Mouse (Mus musculus): ENCODE data around the gene Cbx7.
A peak's percentile ranks its signal among the peaks of the same experiment; 100 is the strongest.
"Not testable (repeated sequence)": the region's sequence is repeated elsewhere in the genome, so short reads cannot be mapped to it uniquely, and the experiment has no call there.

Cbx7 gene

DNA sequence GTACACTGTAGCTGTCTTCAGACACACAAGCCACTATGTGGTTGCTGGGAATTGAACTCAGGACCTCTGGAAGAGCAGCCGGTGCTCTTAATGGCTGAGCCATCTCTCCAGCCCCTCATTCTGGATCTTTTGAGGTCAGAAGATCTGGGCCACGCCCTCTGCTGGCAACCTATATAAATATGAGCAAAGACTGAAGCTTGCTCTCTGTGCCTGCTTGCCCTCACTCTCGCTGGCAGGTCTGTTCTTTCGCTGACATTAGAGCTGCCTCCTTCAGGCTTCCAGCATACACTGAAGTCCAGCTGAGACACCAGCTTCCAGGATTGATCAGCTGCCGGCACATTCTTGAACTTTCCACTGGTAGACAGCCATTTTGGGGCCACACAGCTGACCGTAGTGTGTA is 23.2 kb downstream of the Cbx7 start:
- no peak for DNase-seq (ENCODE audit: low spot score)

DNA sequence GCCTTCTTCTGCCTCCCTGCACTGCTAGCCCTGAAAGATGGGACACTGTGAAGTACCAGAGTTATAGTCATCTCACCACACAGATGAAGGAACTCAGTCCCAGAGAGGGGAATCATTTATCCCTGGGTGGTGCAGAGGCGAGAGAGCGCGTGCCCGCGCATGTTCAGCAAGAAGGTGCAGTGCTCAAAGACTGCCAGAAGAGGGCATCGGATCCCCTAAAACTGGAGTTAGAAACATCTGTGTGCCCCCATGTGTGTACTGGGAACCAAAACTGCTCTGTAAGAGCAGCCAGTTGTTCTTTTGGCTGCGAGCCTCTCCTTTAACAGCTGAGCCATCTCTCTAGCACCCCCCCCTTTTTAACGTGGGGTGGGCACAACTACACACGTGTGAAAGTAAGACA is 24.1 kb downstream of the Cbx7 start:
- DNase-seq (ENCODE audit: low spot score): no peak

DNA sequence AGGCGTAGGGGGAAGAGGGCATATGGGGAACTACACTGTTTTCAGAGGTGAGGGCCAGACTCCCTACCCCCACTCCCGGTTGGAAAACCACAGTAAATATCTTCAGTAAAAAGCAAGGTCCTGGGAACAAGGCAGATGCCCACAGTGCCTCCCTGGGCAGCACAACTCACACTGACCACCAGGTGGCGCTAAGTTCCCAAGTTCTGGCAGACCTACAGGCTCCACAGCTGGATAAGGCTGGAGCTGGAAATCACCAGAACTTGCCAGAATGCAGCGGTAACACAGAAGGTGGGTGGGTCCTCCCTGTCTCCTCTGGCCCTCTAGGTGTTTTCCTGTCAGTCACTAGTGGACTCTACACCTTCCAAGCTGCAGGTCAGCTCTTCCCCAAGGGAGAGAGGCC is 24.9 kb downstream of the Cbx7 start:
- DNase-seq (ENCODE audit: low spot score): peak; percentile 93

DNA sequence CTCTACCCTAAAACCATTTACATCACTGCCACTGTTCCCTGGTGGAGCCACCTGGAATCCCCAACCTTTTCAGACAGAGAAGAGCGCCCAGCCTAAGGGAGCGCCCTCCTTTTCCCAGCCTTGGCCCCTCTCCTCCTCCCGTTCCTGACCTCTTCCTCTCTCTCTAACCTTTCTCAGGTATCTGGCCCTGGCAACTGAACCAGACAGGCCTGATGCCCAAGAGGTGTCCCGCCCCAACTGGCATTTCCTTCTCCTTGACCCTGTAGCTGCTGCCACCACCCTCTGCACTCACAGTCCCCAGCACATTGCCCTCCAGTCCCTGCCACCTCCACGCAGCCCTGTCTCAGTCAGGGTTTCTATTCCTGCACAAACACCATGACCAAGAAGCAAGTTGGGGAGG is 26.0 kb downstream of the Cbx7 start:
- DNase-seq (ENCODE audit: low spot score): no peak

DNA sequence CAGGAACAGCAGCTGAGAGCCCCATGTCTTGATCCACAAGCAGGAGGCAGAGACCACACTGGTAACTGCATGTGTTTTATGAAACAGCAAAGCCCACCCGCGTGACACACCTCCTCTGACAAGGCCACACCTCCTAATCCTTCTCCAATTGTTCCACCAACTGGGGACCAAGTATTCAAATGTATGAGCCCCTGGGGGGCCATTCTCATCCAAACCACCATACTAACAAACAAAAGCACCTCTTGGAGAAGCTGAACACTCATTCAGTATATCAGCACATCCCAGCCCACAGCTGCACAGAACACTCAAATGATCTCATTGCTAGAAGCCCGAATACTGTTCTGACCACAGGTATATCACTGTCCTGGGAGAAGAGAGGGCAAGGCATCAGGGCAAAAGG is 27.3 kb downstream of the Cbx7 start:
- no peak for DNase-seq (ENCODE audit: low spot score)

DNA sequence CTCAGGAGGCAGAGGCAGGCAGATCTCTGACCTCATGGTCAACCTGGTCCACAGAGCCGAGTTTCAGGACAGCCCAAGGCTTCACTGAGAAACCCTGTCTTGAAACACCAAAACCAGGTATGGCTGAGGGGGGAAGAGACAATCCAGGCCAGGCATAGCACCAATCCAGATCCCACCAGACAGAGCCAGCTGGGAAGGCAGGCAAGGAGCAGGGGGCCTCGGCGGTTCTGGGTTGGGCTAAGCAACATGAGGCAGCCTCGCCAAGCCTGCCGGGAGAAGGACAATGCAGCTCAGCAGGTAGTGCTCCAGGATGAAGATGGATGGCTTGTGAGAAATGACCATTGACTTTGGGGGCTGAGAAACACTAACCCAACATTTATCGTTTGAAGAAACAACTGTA is 28.4 kb downstream of the Cbx7 start:
- no peak for DNase-seq (ENCODE audit: low spot score)

DNA sequence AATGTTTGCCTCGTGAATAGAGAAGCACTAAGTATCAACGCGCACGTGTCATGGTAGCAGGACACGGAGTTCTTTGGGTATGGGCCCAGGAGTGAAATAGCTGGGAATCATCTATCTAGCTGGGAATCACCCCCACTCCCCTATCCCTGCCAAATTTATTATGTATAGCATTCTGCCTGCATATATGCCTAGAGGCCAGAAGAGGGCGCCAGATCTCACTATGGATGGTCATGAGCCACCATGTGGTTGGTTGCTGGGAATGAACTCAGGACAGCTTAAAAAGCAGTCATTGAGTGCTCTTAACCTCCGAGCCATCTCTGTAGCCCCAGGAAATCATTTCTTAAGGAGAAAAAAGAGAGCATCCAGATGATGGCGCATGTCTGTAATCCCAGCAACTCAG is 30.0 kb downstream of the Cbx7 start:
- DNase-seq (ENCODE audit: low spot score): no peak

DNA sequence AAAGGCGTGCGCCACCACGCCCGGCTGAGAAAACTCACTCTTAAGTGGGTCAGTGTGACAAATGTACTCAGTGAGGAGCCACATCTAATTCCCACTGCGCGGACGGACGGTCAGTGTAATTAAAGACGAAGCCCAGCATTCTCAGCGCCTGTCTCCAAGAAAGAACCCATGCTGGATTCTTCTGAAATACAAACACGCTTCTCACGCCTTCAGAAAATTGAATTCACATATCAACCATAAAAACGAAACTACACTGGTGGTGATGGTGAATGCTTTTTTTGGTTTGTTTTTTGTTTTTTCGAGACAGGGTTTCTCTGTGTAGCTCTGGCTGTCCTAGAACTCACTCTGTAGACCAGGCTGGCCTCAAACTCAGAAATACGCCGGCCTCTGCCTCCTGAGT is 31.0 kb downstream of the Cbx7 start:
- DNase-seq (ENCODE audit: low spot score): no peak

DNA sequence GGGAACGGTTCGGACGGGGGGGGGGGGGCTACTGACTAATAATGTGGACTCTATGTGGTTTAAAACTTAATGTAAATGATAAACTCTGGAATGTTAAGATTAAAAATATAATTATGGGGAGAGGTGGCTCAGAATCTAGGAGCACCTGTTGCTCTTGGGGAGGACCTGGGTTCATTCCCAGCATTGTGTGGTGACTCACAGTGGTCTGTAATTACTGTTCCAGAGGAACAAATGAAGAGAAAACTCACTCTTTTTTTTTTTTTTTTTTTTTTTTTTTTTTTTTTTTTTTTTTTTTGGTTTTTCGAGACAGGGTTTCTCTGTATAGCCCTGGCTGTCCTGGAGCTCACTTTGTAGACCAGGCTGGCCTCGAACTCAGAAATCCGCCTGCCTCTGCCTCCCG is 31.4 kb downstream of the Cbx7 start:
- DNase-seq (ENCODE audit: low spot score): not testable (repeated sequence)

DNA sequence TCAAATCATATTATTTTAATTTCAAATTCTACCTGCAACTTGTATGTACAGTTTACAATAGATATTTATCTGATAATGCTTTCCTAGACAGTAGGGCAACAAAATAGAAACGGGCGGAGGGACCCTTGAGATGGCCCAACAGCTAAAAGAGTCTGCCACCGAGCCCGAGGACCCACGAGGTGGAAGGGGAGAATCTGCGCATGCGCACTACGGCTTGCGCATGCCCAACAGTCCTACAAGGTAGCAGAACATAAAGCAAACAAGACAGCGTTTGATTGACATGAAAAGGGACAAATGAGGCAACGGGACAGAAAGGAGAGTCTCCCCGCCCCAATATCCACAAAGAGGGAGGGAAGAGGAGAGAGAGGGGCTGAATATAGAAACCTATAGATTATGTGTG is 31.9 kb downstream of the Cbx7 start:
- DNase-seq (ENCODE audit: low spot score): no peak

DNA sequence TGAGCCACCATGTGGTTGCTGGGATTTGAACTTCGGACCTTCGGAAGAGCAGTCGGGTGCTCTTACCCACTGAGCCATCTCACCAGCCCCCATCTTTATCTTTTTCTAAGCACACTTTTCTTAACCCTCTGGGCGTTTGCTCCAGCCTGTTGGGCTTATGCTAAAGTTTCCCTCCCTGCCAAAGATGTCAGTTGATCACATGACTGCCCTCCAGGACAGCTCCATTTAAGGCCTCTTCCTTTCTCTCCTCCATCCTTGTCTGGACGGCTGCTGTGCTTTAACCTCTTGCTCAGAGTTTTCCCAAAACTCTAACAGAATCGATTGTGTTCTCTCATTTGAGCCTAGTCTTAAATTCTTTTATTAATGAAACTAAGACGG is 34.6 kb downstream of the Cbx7 start:
- DNase-seq (ENCODE audit: low spot score): no peak

DNA sequence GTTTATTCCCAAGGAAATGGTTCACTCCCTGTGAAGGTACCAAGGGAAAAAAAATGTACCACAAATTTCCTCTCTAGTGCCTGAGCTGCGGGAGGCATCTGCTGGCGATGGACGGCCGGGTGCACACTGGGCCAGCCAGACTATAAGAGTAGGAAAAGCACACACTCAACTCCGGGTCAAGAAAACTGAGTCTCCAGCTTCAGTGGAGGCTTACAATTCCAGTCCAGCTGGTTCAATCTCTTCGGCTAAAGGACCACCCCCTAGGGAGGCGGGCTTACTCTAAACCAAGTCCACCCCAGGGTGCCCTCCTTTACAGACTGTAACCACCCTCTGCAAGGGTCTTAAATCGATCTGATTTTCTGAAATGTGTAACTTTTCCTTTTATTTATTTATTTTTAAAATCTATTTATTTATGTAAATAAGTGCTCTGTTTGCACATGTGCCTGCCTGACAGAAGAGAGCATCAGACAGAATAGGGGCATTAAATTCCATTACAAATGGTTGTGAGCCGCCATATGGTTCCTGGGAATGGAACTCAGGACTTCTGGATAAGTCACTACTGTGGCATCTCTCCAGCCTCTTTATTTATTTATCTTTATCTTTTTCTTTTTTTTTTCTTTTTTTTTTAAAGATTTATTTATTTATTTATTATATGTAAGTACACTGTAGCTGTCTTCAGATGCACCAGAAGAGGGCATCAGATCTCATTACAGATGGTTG is 35.1 kb downstream of the Cbx7 start:
- DNase-seq (ENCODE audit: low spot score): no peak

DNA sequence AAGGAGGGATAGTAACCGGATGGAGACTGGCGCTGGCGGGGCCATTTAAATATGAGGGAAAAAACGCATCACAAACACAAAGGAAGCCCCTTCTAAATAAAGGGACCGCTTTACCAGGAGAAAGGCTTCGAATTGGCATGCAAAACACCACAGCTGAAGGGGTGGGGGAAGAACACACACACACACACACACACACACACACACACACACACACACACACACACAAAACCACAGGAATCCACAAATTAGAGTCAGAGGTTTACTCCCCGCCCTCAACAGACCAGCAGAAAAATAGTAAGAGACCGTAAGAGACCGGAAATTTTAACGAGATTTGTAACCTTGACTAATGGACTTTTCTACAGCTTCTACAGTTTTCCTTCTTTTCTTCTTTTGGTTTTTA is 36.1 kb downstream of the Cbx7 start:
- DNase-seq (ENCODE audit: low spot score): no peak

DNA sequence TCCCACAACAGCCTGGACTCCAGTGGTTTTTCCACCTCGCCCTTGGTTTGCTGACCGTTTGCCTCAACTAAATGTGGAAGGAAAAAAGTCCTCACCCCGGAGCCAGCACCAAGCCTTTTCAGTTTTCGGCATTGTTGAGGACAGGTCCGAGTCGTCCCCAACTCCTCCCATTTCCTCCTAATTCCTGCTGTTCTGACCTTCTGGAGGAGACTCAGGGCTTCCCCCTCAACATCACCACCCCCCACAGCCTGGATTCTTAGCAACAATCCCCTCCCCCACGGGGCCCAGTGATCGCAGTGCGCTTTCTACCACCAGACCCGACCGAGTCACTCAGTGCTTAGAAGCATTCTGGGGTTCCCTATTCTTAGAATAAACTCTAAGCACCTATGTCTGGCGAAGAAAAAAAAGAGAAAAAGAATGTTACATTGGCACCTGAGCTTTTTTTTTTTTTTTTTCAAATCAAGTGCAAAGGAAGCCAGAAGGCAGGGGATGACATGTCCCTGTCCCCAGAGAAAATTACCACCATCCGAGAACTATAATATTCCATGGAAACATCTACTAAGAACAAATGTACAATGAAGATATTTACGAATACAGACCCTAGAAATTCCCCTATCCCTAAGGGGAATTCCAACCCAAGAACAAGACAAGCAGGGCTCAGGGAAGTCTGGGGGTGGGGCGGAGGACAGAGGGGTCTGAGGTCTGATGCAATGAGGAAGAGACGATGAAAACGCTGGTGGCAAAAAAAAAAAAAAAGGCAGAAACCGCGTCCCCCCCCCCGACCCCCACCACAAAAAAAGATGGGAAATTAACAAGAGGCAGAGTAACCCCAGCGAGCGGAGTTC is 37.0 kb downstream of the Cbx7 start:
- DNase-seq (ENCODE audit: low spot score): no peak

DNA sequence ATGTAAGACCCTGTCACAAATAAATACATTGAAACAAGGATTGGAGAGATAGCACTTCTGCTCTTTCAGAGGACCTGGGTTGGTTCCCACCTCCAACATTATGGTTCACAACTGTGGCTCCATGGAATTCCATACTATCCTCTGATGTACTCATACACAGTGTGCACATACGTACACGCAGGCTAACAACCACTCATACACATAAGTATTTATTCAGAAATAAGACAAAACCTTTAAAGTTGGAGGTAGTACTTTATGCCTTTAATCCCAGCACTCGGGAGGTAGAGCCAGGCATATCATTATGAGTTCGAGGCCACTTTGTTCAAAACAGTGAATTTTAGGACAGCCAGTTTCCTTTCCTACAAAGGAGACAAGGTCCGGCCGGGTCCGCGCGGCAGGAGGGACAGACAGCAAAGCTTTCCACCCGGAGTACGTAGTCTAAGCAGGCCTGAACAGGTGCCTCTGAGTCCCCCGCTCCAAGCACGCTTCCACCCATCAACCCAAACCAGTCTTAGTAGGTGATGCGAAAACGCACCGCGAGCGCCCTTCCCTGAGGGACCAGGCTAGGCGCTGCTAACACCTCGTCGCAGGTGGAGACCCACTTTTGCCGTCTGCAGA is 37.8 kb downstream of the Cbx7 start:
- no peak for DNase-seq (ENCODE audit: low spot score)

DNA sequence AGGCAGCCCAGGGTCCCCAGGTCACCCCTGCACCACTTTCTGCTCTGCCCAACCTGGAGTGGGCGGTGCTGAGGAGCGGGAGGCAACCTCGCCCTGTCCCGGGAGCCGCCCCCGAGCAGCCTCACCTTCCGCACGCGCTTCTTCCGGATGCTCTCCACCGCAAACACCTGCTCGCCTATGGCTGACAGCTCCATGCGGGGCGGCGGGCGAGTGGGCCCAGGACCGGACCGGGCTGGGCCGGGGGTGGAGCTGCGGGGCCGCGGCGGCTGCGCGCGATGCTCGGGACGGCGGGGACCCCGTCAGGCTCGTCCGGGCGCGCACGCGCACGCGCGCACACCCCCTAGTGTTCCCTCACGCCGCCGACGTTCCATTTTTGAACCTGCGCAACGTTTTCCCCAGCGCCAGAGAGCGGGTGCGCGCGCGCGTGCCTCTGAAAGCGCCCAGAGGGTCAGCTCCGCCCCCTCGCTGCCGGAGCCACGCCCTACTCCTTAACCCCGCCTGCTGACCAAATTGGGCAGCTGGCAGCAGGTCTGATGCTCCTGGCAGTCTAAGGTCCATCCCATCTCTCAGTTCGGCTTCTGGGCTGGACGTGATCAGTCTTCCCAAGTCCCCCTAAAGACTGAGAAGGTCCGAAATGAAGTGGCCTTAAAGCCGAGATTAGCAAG is 38.5 kb downstream of the Cbx7 start:
- peak; percentile 82 for DNase-seq (ENCODE audit: low spot score)

DNA sequence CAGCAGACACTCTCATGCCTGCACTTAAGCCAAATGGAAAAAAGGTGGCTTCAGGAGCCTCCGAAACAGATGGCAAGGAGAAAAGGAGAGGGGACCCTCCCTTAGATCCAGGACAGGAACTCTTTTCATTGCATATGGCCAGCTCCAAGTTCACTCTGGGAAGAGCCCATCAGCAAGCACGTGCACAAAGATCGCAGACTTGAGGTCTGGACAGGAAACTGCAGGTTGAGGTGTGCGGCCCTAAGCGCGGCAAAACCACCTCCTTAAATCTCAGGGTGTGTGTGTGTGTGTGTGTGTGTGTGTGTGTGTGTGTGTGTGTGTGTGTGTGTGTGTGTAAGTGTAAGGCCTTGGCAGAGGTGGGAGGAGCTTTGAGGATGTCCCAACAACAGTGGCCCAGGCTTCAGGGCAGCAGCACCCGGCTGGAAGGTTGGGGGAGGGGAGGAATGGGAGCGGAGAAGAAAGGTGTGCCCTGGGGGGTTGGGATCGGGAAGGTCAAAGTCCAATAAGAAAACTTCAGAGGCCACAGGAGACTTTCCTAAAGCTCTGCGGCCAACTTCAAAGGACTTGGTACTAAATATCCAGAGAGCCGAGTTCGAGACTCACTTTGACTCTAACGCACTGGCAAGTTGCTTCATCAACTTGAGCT is 39.3 kb downstream of the Cbx7 start:
- no peak for DNase-seq (ENCODE audit: low spot score)

DNA sequence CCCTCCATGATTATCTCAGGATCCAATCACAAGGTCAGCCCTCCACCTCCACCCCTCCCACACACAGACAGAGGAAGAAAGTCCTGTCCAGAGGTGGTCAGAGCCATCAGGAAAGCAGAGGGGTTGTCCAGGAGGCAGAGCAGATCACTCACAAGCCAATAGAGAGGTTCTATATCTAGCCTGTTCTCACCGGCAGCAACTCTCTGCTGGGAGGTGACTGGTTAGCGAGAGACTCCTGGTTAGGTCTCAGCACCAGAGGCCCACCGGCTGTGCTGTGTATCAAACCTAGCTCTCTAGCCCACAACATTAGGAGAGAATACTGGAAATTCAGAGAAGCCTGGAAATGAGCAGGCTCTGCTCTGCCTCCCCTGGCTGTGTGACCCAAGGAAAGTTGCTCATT is 41.2 kb downstream of the Cbx7 start:
- no peak for DNase-seq (ENCODE audit: low spot score)

DNA sequence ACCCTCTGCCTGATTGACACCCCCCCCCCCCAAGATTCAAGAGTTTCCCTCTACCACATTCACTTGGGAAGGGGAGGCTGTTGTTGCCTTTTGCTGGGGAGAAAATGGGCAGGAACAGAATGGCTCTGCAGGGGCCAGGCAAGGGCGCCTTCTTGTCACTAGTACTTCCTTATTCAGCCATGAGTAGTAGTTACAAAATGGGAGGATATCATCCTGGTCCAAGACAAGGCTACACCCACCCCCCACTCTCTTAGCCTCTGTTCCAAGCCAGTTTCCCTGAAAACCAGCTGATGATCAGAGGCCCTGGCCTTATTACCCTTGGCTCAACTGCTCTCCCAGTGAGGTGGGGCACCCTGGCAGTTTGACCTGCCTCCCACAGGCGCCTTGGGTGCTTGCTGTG is 42.2 kb downstream of the Cbx7 start:
- DNase-seq (ENCODE audit: low spot score): no peak

DNA sequence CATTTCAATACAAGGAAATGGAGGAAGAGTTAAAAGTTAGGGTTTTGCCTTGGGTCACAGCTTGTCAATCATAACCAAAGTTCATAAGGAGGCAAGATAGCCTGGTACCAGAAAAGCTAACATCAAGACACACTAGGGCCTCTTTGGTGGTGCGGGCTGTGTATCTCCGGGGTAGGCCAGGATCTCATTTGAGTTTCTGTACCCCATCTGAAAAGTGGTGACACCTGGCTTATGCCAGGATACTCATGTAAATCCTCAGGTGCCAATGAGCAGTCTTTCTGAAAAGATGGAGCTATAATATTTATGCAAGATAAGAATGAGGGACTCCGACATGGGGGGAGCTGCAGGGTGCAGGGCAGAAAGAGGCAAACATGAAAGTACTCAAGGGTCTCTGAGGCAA is 42.6 kb downstream of the Cbx7 start:
- DNase-seq (ENCODE audit: low spot score): no peak

DNA sequence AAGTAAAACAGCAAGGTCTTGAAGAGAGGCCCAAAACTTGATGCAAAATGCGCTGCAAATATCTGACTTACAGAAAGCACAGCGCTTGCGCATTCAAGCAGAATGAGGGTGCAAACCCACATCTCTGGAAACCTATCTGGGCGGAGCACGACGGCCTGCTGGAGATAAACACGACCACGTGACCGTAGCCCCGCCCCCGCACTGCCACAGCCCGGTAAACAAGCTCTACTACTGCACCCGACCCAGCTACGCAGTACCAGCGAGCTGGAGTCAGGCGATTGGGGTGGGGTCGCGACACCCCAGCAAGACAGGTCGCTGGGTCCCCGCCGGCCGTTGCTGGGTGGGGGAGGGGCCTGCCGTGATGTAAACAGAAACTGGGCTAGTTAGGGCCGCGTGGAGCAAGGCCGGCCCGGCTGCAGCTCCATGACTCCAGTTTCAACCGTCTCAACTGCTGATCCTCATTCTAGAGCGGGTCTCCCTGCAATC is 43.2 kb downstream of the Cbx7 start:
- DNase-seq (ENCODE audit: low spot score): peak; percentile 82

DNA sequence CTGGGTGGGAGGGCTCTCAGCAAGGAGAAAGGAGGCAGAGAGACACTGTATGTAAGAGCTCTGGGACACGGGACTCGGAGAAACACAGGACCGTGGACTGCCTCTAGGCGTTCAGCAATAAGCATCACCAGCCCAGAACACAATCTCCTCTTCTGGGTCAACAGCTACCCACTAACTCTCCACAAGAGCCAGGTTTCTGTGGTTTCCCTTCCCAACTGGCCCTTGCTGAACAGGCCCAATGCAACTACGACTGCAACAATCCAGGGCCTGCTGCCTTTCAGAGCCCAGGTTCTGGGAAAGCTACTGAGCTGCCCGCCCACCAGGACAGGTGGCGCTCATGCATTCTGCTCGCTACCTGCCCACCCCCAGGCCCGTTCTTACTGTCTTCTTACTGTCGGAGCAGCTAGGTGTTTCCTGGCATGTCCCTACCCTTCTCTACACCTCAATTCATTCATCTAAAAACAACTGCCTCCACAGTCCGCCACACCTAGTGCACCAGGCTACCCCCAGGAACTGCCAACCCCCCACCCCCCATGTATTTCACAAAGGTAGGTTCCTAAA is 44.0 kb downstream of the Cbx7 start:
- DNase-seq (ENCODE audit: low spot score): no peak

Data from ovary, postnatal 14 days (tissue).